Comparison of ENCODE assay signal across 24 mouse cellular contexts in the genomic region with DNA sequence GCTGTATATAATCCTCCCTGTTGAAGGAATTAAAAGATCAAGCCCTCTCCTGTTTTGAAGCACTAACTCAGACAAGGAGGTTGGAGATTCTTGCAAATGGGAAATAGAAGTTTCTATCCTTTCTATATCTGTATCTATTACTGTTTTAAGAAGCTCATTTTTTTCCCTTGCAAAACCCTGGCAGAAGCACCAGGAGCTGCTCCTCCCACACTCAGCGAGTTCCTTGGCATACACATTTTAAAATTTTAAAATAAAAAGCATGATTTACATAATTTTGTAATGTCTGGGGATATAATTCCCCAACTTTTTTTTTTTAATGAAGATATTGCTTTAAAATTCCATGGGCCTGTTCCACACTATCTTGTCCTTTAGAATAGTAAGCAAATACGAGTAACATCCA. TPM values are rescaled to one million over a fixed set of nuclear protein-coding genes. Genes with fewer than 3 reads are reported as not detected.
DNase-seq lines count a peak whose midpoint lies in the region.
"Had no signal": no experiment of that assay in that cellular context is flagged by ENCODE, and none has a peak within 500 bp of the region (broad histone marks: within the 10 kb centered on the region; RNA-seq: fewer than 3 reads in every experiment).

No protein-coding gene starts in this region.

- DNase-seq in layer of hippocampus, adult 18-20 months (ENCODE audit: low spot score in 2 of 2) = peak; percentile 4 to 44
- no peak for DNase-seq in layer of hippocampus, postnatal 10 days (ENCODE audit: low spot score in 2 of 2)
- peak; percentile 9 to 17 for DNase-seq in right cerebral cortex, adult 2 months (ENCODE audit: low spot score in 2 of 2)
- DNase-seq in right cerebral cortex, postnatal 14 days = no peak
- peak; percentile 12 to 31 for DNase-seq in left cerebral cortex, postnatal 14 days (ENCODE audit: low spot score in 2 of 2)
- DNase-seq in urinary bladder, postnatal 36 days (ENCODE audit: low spot score in 2 of 2) = no peak
- no peak for DNase-seq in gastrocnemius, postnatal 25 days
- DNase-seq: adrenal gland, postnatal 25 days; B cell, adult 2 months; cerebellum, adult 2 months; cerebellum, postnatal 14 days; forebrain, postnatal 0 days; gastrocnemius, postnatal 10 days; heart, adult 11 months; kidney, adult 2 months; kidney, postnatal 36 days; lung, embryonic 14.5 days; lung, postnatal 14 days; midbrain, embryonic 14.5 days had no signal

- intact Hi-C loops in left cerebral cortex, postnatal 14 days (cut with DNase I) = no loop called here

RNA-seq across cellular contexts. Expression of a gene that starts 24.4 kb away (rescaled TPM):
- total RNA-seq in layer of hippocampus, adult 18-20 months (2021) = not detected
- total RNA-seq in layer of hippocampus, postnatal 10 days (2021) = not detected
- not detected for total RNA-seq in left cerebral cortex, postnatal 14 days (2021)
- total RNA-seq in gastrocnemius, postnatal 25 days (2021) = not detected
- total RNA-seq: adrenal gland, adult 18-20 months; adrenal gland, postnatal 25 days; forebrain, postnatal 0 days; gastrocnemius, postnatal 10 days; heart, postnatal 25 days; layer of hippocampus, postnatal 14 days; liver, adult 2 months; monocyte, adult 5-6 weeks had no signal

RNA-seq across cellular contexts. Expression of a gene that starts 28.5 kb away (rescaled TPM):
- total RNA-seq in layer of hippocampus, adult 18-20 months (2021) = not detected
- total RNA-seq in layer of hippocampus, postnatal 10 days (2021) = not detected
- not detected for total RNA-seq in left cerebral cortex, postnatal 14 days (2021)
- total RNA-seq in gastrocnemius, postnatal 25 days (2021) = not detected
- total RNA-seq: adrenal gland, adult 18-20 months; adrenal gland, postnatal 25 days; forebrain, postnatal 0 days; gastrocnemius, postnatal 10 days; heart, postnatal 25 days; layer of hippocampus, postnatal 14 days; liver, adult 2 months; monocyte, adult 5-6 weeks had no signal

Comparison
In these comparisons a context has a peak if more than half of its experiments do, and no peak if none do; other contexts are left out.
1. DNase-seq: peak in layer of hippocampus, adult 18-20 months (2 of 2), right cerebral cortex, adult 2 months (2 of 2) and left cerebral cortex, postnatal 14 days (2 of 2); none in layer of hippocampus, postnatal 10 days (0 of 2), right cerebral cortex, postnatal 14 days (single experiment), urinary bladder, postnatal 36 days (0 of 2) and gastrocnemius, postnatal 25 days (single experiment).